Mouse (Mus musculus): ENCODE measurements around the gene Igsf1. TPM values are rescaled to one million over a fixed set of nuclear protein-coding genes. Genes with fewer than 3 reads are reported as not detected.

Gene Igsf1
- polyA plus RNA-seq (2015; fragmentation: Nextera tagmentation; extraction: Ambion mirVana) = 7.0 and 7.9 TPM in 2 replicates

DNA sequence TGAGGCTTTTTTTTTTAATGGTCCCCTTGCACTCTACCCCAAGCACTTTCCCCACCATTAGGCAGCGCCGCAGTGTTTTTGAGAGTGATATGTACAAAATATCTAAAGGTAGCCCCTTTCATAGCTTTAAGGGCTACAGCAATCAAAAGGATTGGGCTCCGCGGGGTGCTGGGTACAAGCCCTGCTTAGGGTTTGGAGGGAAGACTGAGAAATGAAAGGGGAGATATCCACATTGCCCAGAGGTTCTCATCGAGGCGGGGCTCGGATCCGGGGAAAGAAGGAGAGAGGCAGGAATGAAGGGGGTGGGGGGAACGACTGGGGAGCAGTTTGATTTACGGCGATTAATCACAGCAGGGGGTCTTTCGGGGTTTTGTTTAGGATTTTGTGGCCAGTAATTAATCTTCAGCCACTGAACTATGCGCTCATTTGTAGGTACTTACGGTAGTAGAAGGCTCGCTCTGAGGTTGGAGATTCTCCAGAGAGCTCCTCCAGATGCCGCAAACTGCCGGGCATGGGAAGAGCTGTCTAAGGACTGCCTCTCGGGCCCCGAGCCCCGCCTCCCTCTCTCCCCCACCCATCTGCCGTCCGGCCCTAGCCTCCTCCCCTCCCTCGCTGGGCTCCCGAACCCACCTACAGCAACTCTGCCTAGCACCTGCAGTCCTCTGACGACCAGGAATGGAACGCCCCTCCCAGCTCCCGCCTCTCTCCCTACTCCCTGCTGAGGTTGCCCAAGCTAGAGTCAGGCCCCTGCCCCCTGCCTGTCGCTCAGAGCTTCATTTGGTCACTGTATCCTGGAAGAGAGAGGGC lies at the start of gene Igsf1:
TSS of gene Igsf1 (minus strand) at position 537 of the 807 bp plus-strand sequence.
- Histone ChIP-seq H3K9me3 (no peaks in the 10 kb centered on the region), H3K4me2 (peak within 1 kb of the TSS; percentile 54), H3K36me3 (no peaks in the 10 kb centered on the region), H3K27ac (no peak within 1 kb of the TSS), H3K9ac (peak within 1 kb of the TSS; percentile 46; the same call in 1 of the 2 replicates), H3K4me3 (peak within 1 kb of the TSS; percentile 38), H3K27me3 (no peaks in the 10 kb centered on the region), H3K4me1 (replicated peaks) (no peaks in the 10 kb centered on the region)
- ATAC-seq (ENCODE audit: low FRiP score) = peak; percentile 98
- 24% methylated on average over 28 of the region's 28 CpGs for WGBS

DNA sequence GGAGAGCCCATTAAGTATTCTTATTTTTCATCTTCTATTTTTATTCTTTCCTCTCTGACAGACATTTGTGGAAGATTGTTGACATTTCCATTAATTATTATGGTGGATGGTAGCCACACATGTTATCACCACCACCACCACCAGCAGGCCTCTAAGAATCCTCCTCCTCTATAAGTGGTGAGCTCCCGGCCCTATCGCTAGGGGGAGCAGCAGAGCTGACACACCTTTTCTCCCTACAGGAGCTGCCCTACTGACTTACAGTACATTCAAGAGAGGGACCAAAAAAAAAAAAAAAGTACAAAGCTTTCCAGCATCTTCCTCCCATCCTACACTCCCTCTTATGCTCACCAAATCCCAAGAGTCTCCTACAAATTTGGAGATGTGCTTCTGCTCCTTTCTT lies 26.7 kb downstream of the Igsf1 start:
- Histone ChIP-seq H3K4me2 (no peak overlapping the region), H3K4me3 (no peak overlapping the region), H3K4me1 (replicated peaks) (no peaks in the 10 kb centered on the region), H3K9me3 (no peaks in the 10 kb centered on the region), H3K27me3 (no peaks in the 10 kb centered on the region), H3K27ac (no peak overlapping the region), H3K36me3 (no peaks in the 10 kb centered on the region), H3K9ac (no peak overlapping the region)
- 33% methylated on average over 2 of the region's 2 CpGs for WGBS
- ATAC-seq (ENCODE audit: low FRiP score) = no peak

DNA sequence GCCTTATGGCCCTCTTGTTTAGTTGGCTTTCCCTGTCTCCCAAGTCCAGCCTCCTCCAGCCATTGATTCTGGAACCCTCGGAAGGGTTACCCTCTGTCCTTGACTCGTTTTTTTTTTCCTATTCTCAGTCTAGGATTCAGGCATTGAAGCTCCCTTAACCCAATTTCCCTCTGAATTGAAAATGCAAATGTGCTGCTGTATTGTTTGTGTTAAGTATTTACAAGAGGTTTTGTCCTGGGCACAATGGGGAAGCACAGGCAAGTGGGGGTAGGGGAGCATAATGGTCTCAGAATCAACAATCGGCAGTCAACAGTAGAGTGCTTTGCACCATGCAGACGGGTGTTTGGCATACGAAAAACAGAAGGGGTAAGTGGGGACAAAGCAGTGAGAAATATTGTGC lies 52.4 kb downstream of the Igsf1 start:
- Histone ChIP-seq H3K27ac (no peak overlapping the region), H3K4me3 (no peak overlapping the region), H3K9ac (no peak overlapping the region), H3K9me3 (no peaks in the 10 kb centered on the region), H3K4me2 (no peak overlapping the region), H3K36me3 (no peaks in the 10 kb centered on the region), H3K4me1 (replicated peaks) (no peaks in the 10 kb centered on the region), H3K27me3 (no peaks in the 10 kb centered on the region)
- WGBS = 35% methylated on average over 5 of the region's 5 CpGs
- no peak for ATAC-seq (ENCODE audit: low FRiP score)

DNA sequence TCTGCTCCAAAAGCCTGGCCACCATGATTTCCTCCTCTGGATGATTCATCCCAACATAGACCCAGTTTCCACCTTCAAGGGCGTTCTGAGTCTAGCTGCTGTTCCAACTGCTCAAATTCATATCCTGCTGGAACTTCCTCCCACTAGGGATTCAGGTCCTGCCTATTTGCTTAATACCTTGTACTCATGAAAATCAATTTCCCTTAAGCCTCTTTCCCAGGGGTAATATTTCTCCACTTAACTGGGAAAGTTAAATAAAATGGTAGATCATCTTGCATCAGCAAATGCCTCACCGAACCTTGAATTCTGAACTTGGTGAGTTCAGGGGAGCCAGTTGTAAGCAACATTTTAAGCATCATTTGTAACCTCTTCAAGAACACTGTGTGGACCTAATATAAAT lies 62.6 kb downstream of the Igsf1 start, which contains the start of gene Olfr1321:
TSS of gene Olfr1321 (minus strand) at position 101 of the 400 bp plus-strand sequence.
- Histone ChIP-seq H3K36me3 (no peaks in the 10 kb centered on the region), H3K27ac (no peak within 1 kb of the TSS), H3K4me1 (replicated peaks) (no peaks in the 10 kb centered on the region), H3K27me3 (no peaks in the 10 kb centered on the region), H3K4me3 (no peak within 1 kb of the TSS), H3K9ac (no peak within 1 kb of the TSS), H3K9me3 (no peaks in the 10 kb centered on the region), H3K4me2 (no peak within 1 kb of the TSS)
- 86% methylated on average over 2 of the region's 2 CpGs for WGBS
- no peak for ATAC-seq (ENCODE audit: low FRiP score)

Other genes with a start within 250 kb of the Igsf1 start
- gene Olfr1320, start 125.4 kb downstream of the Igsf1 start, polyA plus RNA-seq (2015; fragmentation: Nextera tagmentation; extraction: Ambion mirVana) = not detected in 2 replicates
- not detected in 2 replicates for gene Olfr1321, start 62.7 kb downstream of the Igsf1 start, polyA plus RNA-seq (2015; fragmentation: Nextera tagmentation; extraction: Ambion mirVana)
- not detected in 2 replicates for gene Olfr1322, start 93.7 kb upstream of the Igsf1 start, polyA plus RNA-seq (2015; fragmentation: Nextera tagmentation; extraction: Ambion mirVana)
- not detected in 2 replicates for gene Olfr1323, start 221.6 kb upstream of the Igsf1 start, polyA plus RNA-seq (2015; fragmentation: Nextera tagmentation; extraction: Ambion mirVana)

Measured in hindbrain, embryonic 13.5 days (tissue).